Mouse (Mus musculus) right cerebral cortex, adult 2 months (tissue): ENCODE measurements around the gene Cdkn2aipnl.

Experiments used
- DNase-seq, 2 experiments: peaks; one replicate each; pipeline ENCODE4 v3.0.0; 2021 to 2022; ENCODE audit warnings: low spot score in 2 of 2

Cdkn2aipnl gene

DNA sequence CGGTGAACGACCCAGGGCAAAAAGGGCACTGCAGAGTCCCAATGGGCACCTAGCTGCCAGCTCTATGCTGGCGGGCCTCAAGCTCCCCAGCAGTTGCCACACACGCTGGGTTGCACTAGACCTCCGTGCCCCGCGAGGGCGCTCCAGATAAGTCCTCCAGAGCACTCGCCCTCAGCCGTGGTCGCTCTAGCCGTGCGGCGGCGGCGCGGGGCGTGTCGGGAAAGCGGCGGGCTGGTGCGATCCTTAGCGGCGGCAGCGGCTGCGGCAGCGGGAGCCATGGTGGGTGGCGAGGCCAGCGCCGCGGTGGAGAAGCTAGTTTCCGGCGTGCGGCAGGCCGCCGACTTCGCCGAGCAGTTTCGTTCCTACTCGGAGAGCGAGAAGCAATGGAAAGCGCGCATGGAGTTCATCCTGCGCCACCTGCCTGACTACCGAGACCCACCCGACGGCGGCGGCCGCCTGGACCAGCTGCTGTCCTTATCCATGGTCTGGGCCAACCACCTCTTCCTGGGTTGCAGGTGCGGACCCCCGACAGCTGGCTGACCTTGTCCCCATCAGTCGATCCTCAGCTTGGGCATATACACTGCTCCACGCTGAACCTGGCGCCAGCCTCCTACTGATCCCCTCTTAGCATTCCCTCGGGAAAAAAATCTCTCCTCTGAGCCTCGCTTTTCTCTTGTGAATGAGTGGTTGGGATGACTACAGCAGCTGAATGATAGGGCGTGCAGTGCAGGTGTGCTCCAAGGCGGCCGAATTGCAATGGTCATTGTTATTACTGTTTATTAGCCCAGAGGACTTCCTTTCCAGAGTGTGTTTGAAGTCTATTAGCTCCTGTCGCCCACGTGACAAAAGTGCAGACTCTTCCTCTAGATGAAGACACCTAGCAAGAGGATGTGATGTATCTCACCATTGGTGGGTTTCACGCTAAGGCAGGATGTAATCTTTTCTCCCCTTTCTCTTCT is at the start of gene Cdkn2aipnl:
Gene Cdkn2aipnl (plus strand): TSS at position 219 of the 959 bp plus-strand sequence.
- peak; percentile 97 to 99 for DNase-seq

DNA sequence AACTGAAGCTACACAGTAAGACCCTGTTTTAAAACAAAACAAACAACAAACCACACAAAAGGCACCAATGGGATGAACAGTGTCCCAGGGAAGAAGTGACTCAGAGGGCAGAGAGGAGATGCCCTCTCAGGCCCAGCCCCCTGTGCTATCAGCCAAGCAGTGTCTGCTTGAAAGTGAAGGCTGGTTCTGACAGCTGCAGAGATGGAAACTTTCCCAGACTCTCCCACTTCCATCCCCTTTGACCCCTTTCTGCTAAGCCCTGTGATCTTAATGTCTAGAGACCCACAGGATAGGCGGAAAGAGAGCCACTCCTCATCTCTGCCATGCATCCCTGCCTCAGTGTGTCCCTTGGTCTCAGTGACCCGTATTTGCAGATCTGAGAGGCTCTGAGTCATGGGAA is 49.5 kb upstream of the Cdkn2aipnl start:
- no peak for DNase-seq

GRCm38 (mm10) chr11:51918576-51918975 is 48.9 kb upstream of the Cdkn2aipnl start:
- DNase-seq, result no peak

GRCm38 (mm10) chr11:51921355-51922125 is 45.9 kb upstream of the Cdkn2aipnl start:
- DNase-seq, result no peak

DNA sequence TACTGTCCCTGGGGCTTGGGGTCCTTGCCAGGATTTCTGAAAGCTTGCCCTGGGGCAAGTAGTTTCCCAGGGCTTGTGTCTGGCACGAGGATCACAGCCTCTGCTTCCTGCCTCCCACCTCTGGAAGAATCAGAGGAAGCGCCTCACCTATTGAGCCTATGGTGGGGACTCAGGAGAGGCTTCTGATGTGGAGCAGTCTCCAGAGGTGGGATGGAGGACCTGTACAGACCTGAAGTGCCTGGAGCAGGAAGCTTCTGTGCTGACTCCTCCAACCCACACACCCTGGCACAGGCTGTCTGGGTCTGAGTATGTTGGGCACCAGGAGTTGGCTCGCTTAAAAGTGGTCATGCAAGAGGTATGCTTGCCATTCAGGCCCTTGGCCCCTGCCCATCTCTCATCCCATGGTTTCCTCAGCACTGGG is 45.0 kb upstream of the Cdkn2aipnl start:
- no peak for DNase-seq

- no peak for DNase-seq
Observed at GRCm38 (mm10) chr11:51925595-51925994, 41.9 kb upstream of the Cdkn2aipnl start.

GRCm38 (mm10) chr11:51926385-51926784 is 41.1 kb upstream of the Cdkn2aipnl start:
- DNase-seq, result no peak

- DNase-seq, result no peak
Observed at GRCm38 (mm10) chr11:51927106-51927505, 40.4 kb upstream of the Cdkn2aipnl start.

DNA sequence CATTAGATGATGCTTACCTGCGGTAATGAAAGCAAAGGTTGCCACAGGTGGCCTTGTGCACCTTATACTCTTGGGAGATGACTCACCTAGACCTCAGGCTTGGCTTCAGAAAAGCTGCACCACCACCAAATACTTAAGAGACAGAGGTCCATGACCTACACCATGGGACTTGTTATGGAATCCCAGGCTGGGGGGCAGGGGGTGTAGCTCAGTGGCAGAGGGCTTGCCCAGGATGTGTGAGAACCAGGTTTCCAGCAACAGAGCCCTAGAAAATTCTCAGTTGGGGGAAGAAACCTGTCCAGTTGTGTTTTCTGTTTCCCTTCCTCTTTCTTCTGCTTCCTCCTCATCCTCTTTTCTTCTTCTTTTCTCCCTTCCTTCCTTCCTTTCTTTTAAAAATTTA is 36.3 kb upstream of the Cdkn2aipnl start:
- no peak for DNase-seq

DNA sequence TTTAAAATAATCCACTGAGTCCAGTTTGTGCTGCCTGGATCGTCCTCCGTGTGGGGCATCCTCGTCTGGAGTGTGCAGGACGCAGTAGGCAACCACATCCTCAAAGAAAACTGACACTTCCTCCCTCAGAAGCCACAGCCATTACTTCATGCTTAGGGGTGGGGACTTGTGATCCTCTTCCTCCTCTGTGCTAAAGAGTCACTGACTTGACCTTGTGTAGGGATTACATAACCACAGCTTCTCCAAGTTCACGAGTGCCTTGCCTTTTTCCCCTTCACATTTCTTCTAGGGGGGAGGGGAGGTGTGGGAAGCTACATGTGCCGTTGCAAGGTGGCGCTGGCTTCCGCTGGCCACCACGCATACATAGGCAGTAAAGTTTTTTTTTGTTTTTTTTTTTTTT is 35.7 kb upstream of the Cdkn2aipnl start:
- DNase-seq, result no peak

GRCm38 (mm10) chr11:51934230-51934629 is 33.2 kb upstream of the Cdkn2aipnl start:
- no peak for DNase-seq

DNA sequence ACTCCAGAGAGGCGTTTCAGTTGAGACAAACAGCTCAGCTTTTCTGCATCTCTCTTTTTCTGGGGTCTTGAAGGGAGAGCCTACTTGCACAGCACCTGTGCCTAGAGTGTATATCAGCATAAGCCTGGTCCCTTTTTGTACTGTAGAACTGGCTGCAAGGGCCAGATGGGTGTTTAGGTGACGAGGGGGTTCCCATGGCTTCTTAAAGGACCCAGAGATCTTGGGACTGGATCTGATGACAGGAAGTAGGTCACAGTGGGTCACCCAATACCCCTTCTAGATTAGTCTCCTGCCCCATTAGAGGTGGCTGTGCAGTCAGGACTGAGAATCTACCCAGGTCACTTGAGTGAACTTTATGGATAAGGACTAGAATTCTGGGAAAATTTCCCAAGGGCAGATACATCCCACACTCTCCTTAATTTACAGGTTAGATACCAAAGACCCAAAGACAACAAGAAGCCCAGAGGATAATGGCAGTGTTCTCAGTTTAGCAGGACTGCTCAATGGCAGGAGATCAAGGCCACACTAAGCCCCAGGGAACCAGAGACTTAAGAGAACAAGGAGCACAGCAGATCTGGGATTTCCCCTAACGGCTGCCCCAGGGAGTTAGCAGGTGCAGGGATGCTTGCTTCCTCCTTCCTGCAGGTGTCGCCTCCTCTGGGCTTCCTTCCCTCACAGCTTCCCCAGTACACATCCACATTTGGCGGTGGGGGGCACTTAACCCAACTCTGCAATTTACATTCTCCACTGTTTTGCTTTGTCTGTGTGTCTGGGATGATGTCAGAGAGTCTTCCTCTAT is 31.6 kb upstream of the Cdkn2aipnl start:
- DNase-seq, result no peak

- DNase-seq, result no peak
Observed at GRCm38 (mm10) chr11:51937361-51937781, 30.1 kb upstream of the Cdkn2aipnl start.

- DNase-seq, result no peak
Observed at GRCm38 (mm10) chr11:51938817-51939589, 28.5 kb upstream of the Cdkn2aipnl start.

DNA sequence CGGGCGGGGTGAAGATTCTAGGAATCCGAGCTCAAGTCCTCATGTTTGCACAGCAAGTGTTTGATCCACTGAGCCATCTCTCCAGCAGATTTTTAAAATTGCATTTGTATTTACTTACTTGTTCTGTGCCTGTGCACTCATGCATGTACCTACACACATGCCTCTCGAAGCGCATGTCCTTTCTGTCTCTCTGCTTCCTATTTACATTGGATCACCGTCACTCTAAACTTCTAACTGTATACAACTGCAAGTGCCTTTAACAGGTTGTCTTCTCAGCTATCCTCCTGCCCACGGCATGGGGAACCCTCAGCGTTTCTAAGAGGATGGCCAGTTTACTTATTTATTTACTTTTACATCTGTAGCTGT is 27.9 kb upstream of the Cdkn2aipnl start:
- no peak for DNase-seq

DNA sequence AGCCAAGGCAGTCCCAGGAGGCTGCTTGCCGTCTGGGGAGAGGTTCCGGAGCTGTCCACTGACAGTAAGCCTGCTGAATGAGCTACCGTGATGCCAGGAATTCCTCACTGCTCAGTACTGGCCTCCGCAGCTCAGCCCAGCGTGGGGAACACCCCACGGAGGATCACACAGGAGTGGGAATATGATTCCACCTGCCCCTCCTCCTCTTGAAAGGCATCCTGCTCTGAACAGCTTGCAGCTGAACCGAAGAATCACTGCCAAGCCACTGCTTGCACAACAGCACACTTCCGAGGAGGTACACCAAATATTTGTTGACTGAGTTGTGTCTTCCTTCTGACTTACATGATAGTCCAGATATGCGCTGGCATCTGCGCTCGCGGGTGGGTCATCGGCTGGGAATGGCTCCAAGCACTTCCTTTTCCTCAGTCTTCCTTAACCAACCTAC is 26.9 kb upstream of the Cdkn2aipnl start:
- DNase-seq, result no peak

DNA sequence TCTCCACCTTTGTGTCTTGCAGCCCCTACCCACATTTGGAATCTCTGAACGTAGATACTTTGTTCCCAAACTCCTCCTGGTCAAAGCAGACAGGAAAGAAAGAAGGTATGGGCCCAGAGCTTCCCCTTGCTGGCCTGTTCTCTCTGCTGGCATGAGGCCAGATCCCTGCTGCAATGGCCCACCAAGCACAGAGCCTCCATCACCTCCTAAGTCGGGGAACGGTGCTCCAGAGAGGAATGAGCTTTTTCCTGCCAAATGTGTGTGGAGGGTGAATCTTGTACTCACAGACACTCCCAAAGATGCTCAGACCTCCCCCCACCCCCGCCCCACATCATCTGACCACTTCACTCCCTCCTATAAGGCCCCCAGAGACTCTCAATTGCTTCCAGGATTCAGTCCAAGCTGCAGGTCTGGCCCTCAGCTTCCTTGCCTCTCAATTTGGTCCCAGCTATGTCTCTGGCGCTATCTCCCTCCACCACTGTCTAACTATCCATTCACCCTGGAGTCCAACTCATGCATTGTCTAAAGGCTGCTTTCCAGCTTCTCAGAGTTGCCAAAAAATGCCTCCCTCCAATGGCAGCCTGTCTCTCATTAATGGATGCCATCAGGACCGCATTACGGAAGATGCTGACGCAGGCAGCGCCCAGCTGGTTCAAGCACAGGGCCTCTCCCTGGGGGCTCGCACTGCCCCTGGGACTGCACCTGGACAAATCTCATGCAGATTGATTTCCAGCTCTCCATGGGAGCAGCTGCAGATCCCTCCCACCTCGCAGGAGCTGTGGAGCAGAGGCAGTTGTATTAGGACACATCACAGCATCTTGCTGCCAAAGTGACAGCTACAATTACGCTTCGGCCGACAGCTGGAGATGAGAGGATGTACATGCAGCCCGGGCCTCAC is 24.6 kb upstream of the Cdkn2aipnl start:
- peak; percentile 26 to 40 for DNase-seq

- DNase-seq, result no peak
Observed at GRCm38 (mm10) chr11:51943500-51943841, 24.0 kb upstream of the Cdkn2aipnl start.

GRCm38 (mm10) chr11:51944239-51944638 is 23.2 kb upstream of the Cdkn2aipnl start:
- no peak for DNase-seq

DNA sequence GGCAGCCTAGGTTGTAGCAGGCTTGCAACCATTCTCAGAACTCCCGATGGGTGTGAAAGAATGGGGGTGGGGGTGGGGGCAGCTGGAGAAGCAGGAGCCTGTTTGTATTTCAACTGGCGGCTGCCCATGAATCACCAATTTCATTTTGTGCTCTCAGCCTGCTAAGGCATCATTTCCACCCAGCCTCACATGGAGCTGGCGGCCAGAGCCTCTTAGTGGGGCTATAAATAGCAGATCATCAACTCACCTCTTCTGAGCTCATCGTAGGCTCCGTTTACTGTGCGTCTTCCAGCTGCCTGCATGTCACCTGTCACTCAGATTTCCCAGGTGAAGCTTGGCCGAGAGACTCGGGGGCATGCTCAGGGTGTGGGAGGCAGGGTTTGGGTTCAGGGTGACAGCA is 21.9 kb upstream of the Cdkn2aipnl start:
- DNase-seq, result peak; percentile 72 to 73
